ENCODE assay signal across 8 mouse cellular contexts in the genomic region with DNA sequence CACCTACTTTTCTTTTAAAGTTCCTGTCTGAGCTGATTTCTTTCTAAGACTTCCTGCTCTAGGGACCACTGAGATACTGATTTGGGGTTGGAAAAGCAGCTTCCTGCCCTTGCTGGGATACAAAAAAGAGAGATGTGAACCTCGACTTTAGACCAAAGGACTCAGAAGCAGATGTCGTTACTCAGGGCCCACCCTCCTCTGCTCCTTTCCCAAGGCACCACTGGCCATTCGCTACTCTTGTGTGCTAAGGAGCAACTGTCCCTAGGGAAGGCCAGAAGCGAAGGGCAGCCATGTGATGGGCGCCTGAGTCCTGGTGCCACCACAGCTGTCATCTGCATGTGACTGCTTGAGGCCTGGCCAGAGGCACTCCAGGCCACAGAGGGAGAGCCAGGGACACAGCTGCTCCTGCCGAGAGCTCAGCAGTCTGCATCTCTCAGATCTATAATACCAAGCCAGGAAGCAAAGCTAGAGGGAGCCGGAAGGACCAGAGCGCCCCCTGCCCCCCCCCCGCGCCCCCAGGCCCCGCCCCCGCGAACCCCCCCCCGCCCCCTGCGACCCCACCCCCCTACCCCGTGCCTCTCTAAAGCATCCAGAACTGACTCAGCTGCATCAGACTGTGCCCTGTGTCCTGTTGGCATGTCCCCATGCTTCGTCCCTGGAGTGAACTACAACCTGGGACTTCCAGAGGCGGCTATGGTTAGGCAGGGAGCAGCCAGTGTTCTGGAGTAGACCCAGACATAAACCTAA. TPM values are rescaled to one million over a fixed set of nuclear protein-coding genes. Genes with fewer than 3 reads are reported as not detected.
DNase-seq lines count a peak whose midpoint lies in the region; ATAC-seq and TF ChIP-seq lines count a peak whose summit lies in the region.
"Had no signal": no experiment of that assay in that cellular context is flagged by ENCODE, and none has a peak within 500 bp of the region (broad histone marks: within the 10 kb centered on the region; RNA-seq: fewer than 3 reads in every experiment).

No protein-coding gene starts in this region.

- no peak for TF ChIP-seq CTCF in heart, postnatal 0 days (IDR thresholded peaks at IDR 0.05; ENCODE audit: low read depth)

- peak; percentile 29 for DNase-seq in right cerebral cortex, adult 18-20 months
- no peak for DNase-seq in right cerebral cortex, adult 2 months (ENCODE audit: low spot score in 2 of 2)
- DNase-seq in forebrain, embryonic 10.5 days (ENCODE audit: extremely low spot score, low spot score) = peak; percentile 25
- DNase-seq in heart, postnatal 0 days (ENCODE audit: low spot score) = peak; percentile 61
- peak; percentile 96 for DNase-seq in midbrain, embryonic 11.5 days (ENCODE audit: low spot score, missing footprints)
- DNase-seq in kidney, postnatal 14 days = no peak
- no peak for DNase-seq in urinary bladder, postnatal 4 days (ENCODE audit: low spot score in 2 of 2)

- 13% methylated on average over 17 of the region's 18 CpGs for WGBS in forebrain, embryonic 10.5 days
- 14% methylated on average over 16 of the region's 18 CpGs for WGBS in heart, postnatal 0 days
- WGBS in midbrain, embryonic 11.5 days = 10% methylated on average over 11 of the region's 18 CpGs

- peak; percentile 75 for ATAC-seq in heart, postnatal 0 days (ENCODE audit: insufficient read depth, low read depth)
- peak; percentile 74 for ATAC-seq in midbrain, embryonic 11.5 days (ENCODE audit: low FRiP score)

- no peak overlapping the region for H3K9ac ChIP-seq in heart, postnatal 0 days (replicated peaks; ENCODE audit: low read depth, low read length)
- H3K9ac ChIP-seq in midbrain, embryonic 11.5 days (ENCODE audit: low read length) = peak overlapping the region; percentile 46

- no peak overlapping the region for H3K4me3 ChIP-seq in forebrain, embryonic 10.5 days
- no peak overlapping the region for H3K4me3 ChIP-seq in heart, postnatal 0 days (ENCODE audit: low read depth, low read length)
- H3K4me3 ChIP-seq in midbrain, embryonic 11.5 days (ENCODE audit: low read depth, low read length) = no peak overlapping the region

- H3K9me3 ChIP-seq in forebrain, embryonic 10.5 days = peaks cover 1% of the 10 kb centered on the region; the same call in 1 of the 2 replicates
- no peaks in the 10 kb centered on the region for H3K9me3 ChIP-seq in heart, postnatal 0 days (replicated peaks; ENCODE audit: control insufficient read depth, low read length)
- H3K9me3 ChIP-seq in midbrain, embryonic 11.5 days (ENCODE audit: control insufficient read depth, low read length) = no peaks in the 10 kb centered on the region

- no peak overlapping the region for H3K4me2 ChIP-seq in heart, postnatal 0 days (ENCODE audit: low read depth, low read length)
- H3K4me2 ChIP-seq in midbrain, embryonic 11.5 days = peak overlapping the region; percentile 31; the same call in 1 of the 2 replicates

- H3K36me3 ChIP-seq in forebrain, embryonic 10.5 days (replicated peaks) = no peaks in the 10 kb centered on the region
- H3K36me3 ChIP-seq in heart, postnatal 0 days (replicated peaks; ENCODE audit: control insufficient read depth, insufficient read depth, low read length) = no peaks in the 10 kb centered on the region
- no peaks in the 10 kb centered on the region for H3K36me3 ChIP-seq in midbrain, embryonic 11.5 days (ENCODE audit: control insufficient read depth, insufficient read depth, low read length)

- no peak; the same call in 1 of the 2 replicates for TF ChIP-seq EP300 in heart, postnatal 0 days (IDR thresholded peaks at IDR 0.05; ENCODE audit: low read depth)

- H3K27me3 ChIP-seq in forebrain, embryonic 10.5 days (ENCODE audit: poor library complexity, severe bottlenecking) = peaks cover 55% of the 10 kb centered on the region
- no peaks in the 10 kb centered on the region for H3K27me3 ChIP-seq in heart, postnatal 0 days (ENCODE audit: control insufficient read depth, insufficient read depth, low read length)
- H3K27me3 ChIP-seq in midbrain, embryonic 11.5 days (ENCODE audit: control insufficient read depth, insufficient read depth, low read length) = no peaks in the 10 kb centered on the region

- H3K27ac ChIP-seq in forebrain, embryonic 10.5 days = peak overlapping the region; percentile 75
- H3K27ac ChIP-seq in heart, postnatal 0 days (ENCODE audit: low read depth) = peak overlapping the region; percentile 65
- peak overlapping the region; percentile 88 for H3K27ac ChIP-seq in midbrain, embryonic 11.5 days (ENCODE audit: low read depth, low read length)

- H3K4me1 ChIP-seq in forebrain, embryonic 10.5 days = peaks cover 50% of the 10 kb centered on the region
- H3K4me1 ChIP-seq in heart, postnatal 0 days (ENCODE audit: control insufficient read depth, insufficient read depth) = peaks cover 20% of the 10 kb centered on the region
- peaks cover 40% of the 10 kb centered on the region for H3K4me1 ChIP-seq in midbrain, embryonic 11.5 days (ENCODE audit: control insufficient read depth, insufficient read depth, low read length)

RNA-seq across cellular contexts. Expression of a gene that starts 40.9 kb away (rescaled TPM):
- polyA plus RNA-seq in forebrain, embryonic 10.5 days (2016; fragmentation: Nextera tagmentation; extraction: Ambion mirVana) = 0.17 and 0.73 TPM in 2 replicates
- total RNA-seq in heart, postnatal 0 days (2014; rRNA removed; ENCODE audit: low replicate concordance) = not detected in 2 replicates
- polyA plus RNA-seq in heart, postnatal 0 days (2015; fragmentation: Nextera tagmentation; extraction: Ambion mirVana) = not detected in 2 replicates
- polyA plus RNA-seq in midbrain, embryonic 11.5 days (2014; fragmentation: Nextera tagmentation; extraction: Ambion mirVana) = 9.1 and 9.5 TPM in 2 replicates
- polyA plus RNA-seq: intestine, embryonic 14.5 days had no signal

RNA-seq across cellular contexts. Expression of a gene that starts 48.8 kb away (rescaled TPM):
- 65.5 and 72.6 TPM in 2 replicates for polyA plus RNA-seq in forebrain, embryonic 10.5 days (2016; fragmentation: Nextera tagmentation; extraction: Ambion mirVana)
- total RNA-seq in heart, postnatal 0 days (2014; rRNA removed; ENCODE audit: low replicate concordance) = 77.6 and 240 TPM in 2 replicates
- 156 TPM in 2 replicates for polyA plus RNA-seq in heart, postnatal 0 days (2015; fragmentation: Nextera tagmentation; extraction: Ambion mirVana)
- 88.8 TPM in 2 replicates for polyA plus RNA-seq in midbrain, embryonic 11.5 days (2014; fragmentation: Nextera tagmentation; extraction: Ambion mirVana)

Comparison
In these comparisons a context has a peak if more than half of its experiments do, and no peak if none do; other contexts are left out.
1. DNase-seq: peak in right cerebral cortex, adult 18-20 months (single experiment), forebrain, embryonic 10.5 days (single experiment), heart, postnatal 0 days (single experiment) and midbrain, embryonic 11.5 days (single experiment); none in right cerebral cortex, adult 2 months (0 of 2), kidney, postnatal 14 days (single experiment) and urinary bladder, postnatal 4 days (0 of 2).
2. Peak in every context shown above with its lines, with median percentiles within 50 percentile points of each other: H3K27ac ChIP-seq.